Mouse (Mus musculus) adrenal gland, postnatal 36 days (tissue): Measurements from ENCODE around the gene Hint3. TPM values are rescaled to one million over a fixed set of nuclear protein-coding genes. Genes with fewer than 3 reads are reported as not detected.
"Not testable (repeated sequence)": the region's sequence is repeated elsewhere in the genome, so short reads cannot be mapped to it uniquely, and the experiment has no call there.

Source experiments
- DNase-seq, 2 experiments: peaks; one replicate each; pipeline ENCODE4 v3.0.0; 2021; ENCODE audit warnings: mixed read lengths in 1 of 2
- long read RNA-seq, 2 experiments: library from polyadenylated mRNA; stranded (forward); transcript quantifications; one replicate each; pipeline ENCODE4 v2.0.0; 2021; ENCODE audit warnings: borderline sequencing depth in 2 of 2
- total RNA-seq, 2 experiments: library from RNA; stranded (reverse); gene quantifications; 2 replicates each; pipeline ENCODE4 v1.2.3; 2021

The Hint3 gene
- total RNA-seq = 10 to 100 TPM; 43.6 to 58.2 TPM
- long read RNA-seq, experiment 1, transcript Hint3-203 (5 exons, 875 nt) = major isoform, 49 of 56 reads
- long read RNA-seq, experiment 1, partial matches to known transcripts = 2 of 56 reads
- long read RNA-seq, experiment 1, other reads (novel, unspliced or antisense) = 3 of 56 reads
- long read RNA-seq, experiment 2, transcript Hint3-203 (5 exons, 875 nt) = major isoform, 18 of 21 reads
- long read RNA-seq, experiment 2, partial matches to known transcripts = 0 of 21 reads
- long read RNA-seq, experiment 2, other reads (novel, unspliced or antisense) = 3 of 21 reads

DNA sequence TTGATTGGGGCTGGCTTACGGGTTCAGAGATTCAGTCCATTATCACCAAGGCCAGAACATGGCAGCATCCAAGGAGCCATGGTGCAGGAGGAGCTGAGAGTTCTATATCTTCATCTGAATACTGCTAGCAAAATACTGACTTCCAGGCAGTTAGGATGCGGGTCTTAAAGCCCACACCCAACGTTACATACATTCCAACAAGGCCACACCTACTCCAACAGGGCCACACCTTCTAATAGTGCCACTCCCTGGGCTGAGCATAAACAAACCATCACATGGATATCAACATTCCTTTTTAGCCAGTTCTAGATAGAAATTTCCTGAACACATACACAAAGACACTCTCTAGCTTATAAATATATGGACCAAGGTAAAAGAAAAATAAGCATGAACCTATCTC, at the start of gene Hint3:
Gene Hint3 (minus strand): TSS at position 120 of the 400 bp plus-strand sequence.
- no peak for DNase-seq

- peak; percentile 50 to 73 for DNase-seq
Observed at GRCm38 (mm10) chr10:30678051-30678450, 48.6 kb upstream of the Hint3 start.

DNA sequence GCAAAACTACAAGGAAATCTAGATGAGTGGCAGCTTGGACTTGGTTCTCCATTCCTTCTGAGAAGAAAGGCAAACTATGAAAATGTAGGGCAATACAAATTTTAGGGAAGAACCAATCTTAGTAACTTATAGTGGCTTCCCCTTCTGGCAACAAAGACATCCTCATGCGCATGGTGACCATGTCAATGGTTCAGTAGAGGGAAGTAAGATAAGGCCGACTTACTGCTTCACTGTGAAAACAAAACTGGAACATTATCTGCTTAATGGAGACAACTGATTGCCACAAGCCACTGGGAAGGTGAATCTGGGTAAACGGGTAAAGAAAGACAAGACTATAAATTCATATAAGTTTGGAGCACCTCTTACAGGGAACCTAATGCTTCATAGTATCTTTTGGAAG, 45.4 kb upstream of the Hint3 start:
- DNase-seq = no peak

GRCm38 (mm10) chr10:30666580-30666979, 37.1 kb upstream of the Hint3 start:
- DNase-seq = no peak

GRCm38 (mm10) chr10:30660564-30661328, 31.3 kb upstream of the Hint3 start:
- peak; percentile 5 to 17 for DNase-seq

DNA sequence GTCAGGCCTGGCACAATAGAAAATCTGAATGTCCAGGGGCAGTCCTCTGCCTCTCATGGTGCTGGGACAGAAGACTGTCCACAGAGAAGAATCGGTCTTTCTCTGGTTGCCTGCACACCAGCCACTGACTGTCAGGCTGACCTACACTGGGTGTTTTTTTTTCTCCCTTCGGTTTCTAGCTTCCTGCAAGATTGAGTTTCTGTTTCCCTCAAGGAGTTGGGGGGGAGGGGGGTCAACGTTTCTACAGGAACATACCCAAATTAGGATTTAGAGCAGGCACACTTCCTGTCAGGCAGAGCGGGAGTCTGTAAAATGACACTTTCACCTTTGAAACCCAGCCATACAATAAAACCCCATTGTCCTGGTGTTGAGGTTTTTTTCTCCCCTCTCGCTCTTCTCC, 26.2 kb upstream of the Hint3 start:
- peak in 1 of 2 experiments; percentile 13 for DNase-seq

GRCm38 (mm10) chr10:30647681-30648080, 18.2 kb upstream of the Hint3 start:
- no peak for DNase-seq

GRCm38 (mm10) chr10:30638216-30638615, 8.8 kb upstream of the Hint3 start:
- DNase-seq = no peak

DNA sequence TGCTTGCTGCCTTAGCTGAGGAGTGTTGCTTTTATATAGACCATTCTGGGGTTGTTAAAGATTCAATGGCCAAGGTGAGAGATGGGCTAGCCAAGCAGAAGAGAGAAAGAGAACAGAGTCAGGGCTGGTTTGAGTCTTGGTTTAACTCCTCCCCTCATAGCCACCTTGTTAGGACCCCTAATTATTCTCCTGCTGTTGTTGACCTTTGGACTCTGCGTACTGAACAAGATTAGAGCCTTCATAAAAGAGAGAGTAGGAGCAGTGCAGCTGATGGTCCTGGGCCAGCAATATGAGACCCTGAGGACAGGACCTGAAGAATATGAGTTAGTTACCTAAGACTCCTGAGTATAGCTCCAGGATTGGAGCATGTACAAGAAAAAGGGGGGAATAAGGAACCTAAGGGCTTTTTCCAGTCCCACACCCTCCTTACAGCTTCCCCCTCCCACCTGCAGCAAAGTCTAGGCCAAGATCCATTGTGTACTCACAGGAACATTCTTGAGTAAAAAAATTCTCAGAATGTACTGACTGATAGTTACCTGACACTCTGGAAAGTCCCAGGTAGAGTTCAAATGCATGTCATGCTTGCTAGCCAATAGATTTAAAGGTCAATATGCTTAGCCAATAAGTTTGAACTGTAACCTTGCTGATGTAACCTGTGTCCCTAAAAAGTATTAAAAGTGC, 7.2 kb upstream of the Hint3 start:
- not testable (repeated sequence) for DNase-seq

GRCm38 (mm10) chr10:30632718-30633117, 3.3 kb upstream of the Hint3 start:
- DNase-seq = no peak

GRCm38 (mm10) chr10:30629977-30630376, 545 bp upstream of the Hint3 start:
- DNase-seq = no peak

DNA sequence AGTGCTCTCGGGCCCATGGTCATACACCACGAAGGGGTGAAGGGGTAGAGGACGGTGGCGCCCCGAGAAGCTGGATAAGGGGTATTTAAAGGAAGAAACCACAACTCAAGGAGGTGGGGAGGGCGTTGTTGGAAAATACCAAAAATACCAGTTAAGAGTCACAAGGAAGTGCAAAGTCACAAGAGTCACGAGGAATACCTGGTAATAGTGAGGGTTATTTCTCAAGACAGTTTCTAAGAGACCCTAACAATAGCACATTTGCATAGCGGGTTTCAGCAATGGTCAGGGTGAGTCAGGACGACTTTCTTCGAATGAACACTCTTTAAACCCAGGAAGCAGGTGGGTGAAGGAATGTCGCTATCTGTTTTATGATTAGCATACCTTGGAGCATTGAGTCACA, 988 bp downstream of the Hint3 start:
- DNase-seq = not testable (repeated sequence)

GRCm38 (mm10) chr10:30627548-30627947, 1.9 kb downstream of the Hint3 start:
- DNase-seq = no peak

GRCm38 (mm10) chr10:30624161-30625019, 5.0 kb downstream of the Hint3 start:
- no peak for DNase-seq

- DNase-seq = no peak
Observed at GRCm38 (mm10) chr10:30622928-30623327, 6.5 kb downstream of the Hint3 start.

- DNase-seq = no peak
Observed at GRCm38 (mm10) chr10:30618918-30619210, 10.6 kb downstream of the Hint3 start.

- DNase-seq = peak; percentile 99
Observed at GRCm38 (mm10) chr10:30618091-30618917, 11.1 kb downstream of the Hint3 start.

GRCm38 (mm10) chr10:30613039-30613438, 16.4 kb downstream of the Hint3 start:
- DNase-seq = no peak

DNA sequence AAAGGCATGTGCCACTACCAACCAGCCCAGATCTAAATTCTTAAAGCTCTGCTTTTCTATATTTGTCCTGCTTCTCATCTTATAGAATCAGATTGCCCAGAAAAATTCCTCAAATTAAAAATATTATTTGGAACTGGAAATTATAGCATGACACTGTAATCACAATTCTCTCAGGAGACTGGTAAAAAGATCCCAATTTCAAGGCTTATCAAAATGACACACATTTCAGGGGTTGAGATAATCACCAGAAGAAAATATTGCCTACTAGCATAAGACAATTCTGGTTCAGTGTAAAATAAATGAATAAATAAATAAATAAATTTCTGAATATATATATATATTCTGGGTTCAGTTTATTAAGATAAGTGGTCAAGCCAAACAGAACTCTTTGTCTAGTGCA, 19.8 kb downstream of the Hint3 start:
- no peak for DNase-seq

- no peak for DNase-seq
Observed at GRCm38 (mm10) chr10:30608109-30608508, 21.3 kb downstream of the Hint3 start.

DNA sequence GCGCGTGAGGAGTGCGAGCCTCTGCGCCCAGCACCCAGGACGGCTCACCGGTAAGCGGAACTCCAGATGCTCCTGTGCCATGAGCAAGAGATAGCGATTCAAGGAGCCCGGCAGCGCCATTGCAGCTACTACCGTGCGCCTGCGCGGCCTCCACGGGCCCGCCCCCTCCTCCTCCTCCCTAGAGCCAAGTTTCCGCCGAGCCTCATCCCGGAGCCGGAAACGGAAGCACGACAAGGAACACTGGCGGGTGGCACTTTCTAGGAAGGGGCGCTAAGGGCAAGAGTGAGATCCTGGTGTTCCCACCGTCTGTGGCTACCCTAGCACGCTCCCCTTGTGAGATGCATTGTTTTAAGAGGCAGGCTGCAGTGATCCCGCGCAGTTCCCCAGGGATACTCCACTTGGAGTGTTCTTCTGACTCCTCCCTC, 28.9 kb downstream of the Hint3 start, which contains the start of gene Trmt11:
Gene Trmt11 (minus strand): TSS at position 208 of the 425 bp plus-strand sequence.
- DNase-seq = peak; percentile 94 to 96
